Mouse (Mus musculus) G1E (cell line): ENCODE data around the gene Phf20.

Source experiments
- CTCF ChIP-seq: IDR thresholded peaks from 2 replicates; pipeline ENCODE4 v1.5.1; 2012; ENCODE audit warnings: low read depth, low read length, inconsistent platforms, mixed read lengths
- GATA2 ChIP-seq: IDR thresholded peaks from 2 replicates; pipeline ENCODE4 v1.6.1; 2012; ENCODE audit warnings: low read depth, low read length, inconsistent platforms, borderline replicate concordance

DNA sequence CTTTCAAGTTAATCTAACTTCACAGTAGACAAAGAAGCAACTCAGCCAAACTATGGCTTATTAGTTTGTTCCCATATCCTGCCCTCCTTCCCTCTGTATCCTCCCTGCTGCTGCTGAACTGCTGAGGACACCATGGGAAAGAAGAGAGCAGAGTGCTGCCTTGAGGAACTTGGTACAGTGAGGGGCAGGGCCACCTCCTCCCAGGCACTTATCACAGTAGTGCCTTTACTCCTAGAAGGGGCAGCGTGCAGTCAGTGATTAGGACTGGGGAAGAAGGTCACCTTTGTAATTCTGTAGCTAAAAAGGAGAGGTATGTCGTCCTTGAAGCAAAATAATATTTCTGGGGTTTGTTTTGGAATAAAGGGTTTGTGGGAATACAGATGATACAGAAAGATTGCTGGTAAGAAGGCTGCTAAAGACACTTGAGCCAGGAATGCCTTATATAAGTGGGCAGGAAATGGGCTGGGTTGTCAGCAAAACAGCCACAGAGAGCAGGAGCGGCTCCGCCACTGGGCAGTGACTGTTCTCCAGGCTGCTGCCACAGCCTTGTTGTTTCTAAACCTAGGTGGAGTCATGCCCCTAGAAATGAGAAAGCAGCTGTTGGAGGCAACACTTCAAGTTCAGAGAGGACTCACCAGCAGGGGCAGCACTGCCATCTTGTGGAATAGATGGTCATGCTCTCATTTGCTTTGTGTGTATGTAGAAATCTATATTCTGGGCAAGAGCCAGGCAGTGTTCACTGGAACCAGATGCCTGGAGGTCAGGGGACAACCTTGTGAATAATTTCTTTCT lies 82.2 kb downstream of the Phf20 start:
- TF ChIP-seq CTCF (peak; percentile 33; the same call in 1 of the 2 replicates), GATA2 (no peak)
